Mouse (Mus musculus): ENCODE data around the gene 3110001I22Rik. TPM values are rescaled to one million over a fixed set of nuclear protein-coding genes. Genes with fewer than 3 reads are reported as not detected.

The 3110001I22Rik gene
- total RNA-seq, 1 experiment from 2014 or later: 8.5 TPM

DNA sequence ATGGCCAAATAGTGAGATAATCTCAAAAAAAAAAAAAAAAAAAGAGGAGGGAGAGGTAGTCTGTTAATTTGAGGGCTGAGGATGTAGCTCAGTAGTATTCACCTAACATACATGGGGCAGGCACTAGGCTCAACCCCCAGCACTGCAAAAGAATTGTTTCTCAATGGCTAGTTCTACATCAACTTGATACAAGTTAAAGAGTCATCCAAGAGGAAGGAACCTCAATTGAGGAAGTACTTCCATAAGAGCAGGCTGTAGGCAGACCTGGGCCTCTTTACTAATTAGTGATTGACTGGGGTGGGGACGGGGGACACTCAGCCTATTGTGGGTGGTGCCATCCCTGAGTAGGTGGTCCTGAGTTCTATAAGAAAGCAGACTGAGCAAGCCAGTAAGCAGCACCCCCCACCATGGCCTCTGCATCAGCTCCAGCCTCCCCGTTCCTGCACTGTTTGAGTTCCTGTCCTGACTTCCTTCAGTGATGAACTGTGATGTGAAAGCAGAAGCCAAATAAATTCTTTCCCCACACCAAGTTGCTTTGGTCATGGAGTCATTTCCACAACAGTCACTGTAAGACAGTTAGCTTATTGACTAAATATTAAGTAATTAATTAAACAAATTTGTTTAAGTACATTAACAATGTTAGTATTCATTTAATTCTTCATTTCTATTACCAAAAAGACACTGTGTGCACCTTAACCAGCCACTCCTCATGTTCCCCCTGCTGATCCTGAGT is 45.3 kb downstream of the 3110001I22Rik start:
- no peak for DNase-seq

- DNase-seq: no peak
Observed at GRCm38 (mm10) chr16:13722937-13723336, 51.2 kb downstream of the 3110001I22Rik start.

DNA sequence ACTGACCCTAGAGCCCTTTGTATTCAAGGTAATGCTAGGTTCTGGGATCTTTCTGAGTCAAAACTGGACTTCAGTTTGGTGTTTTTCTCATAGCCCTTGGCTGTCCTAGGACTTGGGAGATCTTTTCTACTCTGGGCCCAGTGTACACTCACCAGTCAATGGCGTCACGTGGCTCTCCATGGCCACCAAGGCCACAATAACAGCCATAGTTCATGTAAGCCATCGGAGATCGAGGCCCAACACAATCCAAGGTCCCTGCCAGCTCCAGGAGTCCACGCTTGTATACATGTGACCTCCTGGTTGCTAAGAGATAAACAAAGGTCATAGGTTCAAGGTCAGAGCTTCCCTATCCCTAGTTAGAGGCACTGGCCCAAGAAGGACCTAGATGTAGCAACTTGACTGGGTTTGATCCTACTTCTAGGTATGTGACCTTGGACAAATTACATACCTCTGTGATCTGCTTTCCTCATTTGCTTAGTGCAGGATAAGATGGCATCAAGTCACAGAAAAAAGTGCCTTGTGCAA is 56.1 kb downstream of the 3110001I22Rik start:
- peak; percentile 69 for DNase-seq

Other genes with a start within 250 kb of the 3110001I22Rik start
- gene Parn, start 3.8 kb upstream of the 3110001I22Rik start, total RNA-seq (2021): 34.1 and 34.6 TPM in 2 replicates
- 56.5 and 58.6 TPM in 2 replicates for gene Bfar, start 71 bp upstream of the 3110001I22Rik start, total RNA-seq (2021)
- not detected in 2 replicates for gene Pla2g10, start 59.1 kb downstream of the 3110001I22Rik start, total RNA-seq (2021)
- gene Rrn3, start 108.8 kb downstream of the 3110001I22Rik start, total RNA-seq (2021): 40.4 and 43.9 TPM in 2 replicates
- gene Ntan1, start 146.9 kb downstream of the 3110001I22Rik start, total RNA-seq (2021): 65.9 and 72.1 TPM in 2 replicates
- gene Pdxdc1, start 231.2 kb downstream of the 3110001I22Rik start, total RNA-seq (2021): 75.3 and 82.3 TPM in 2 replicates
- gene Mpv17l, start 231.2 kb downstream of the 3110001I22Rik start, total RNA-seq (2021): 5.2 and 6.2 TPM in 2 replicates

Data from adrenal gland, postnatal 14 days (tissue).